Mouse (Mus musculus) thymus, adult 2 months (tissue): Measurements from ENCODE around the gene Igfbp7.

Experiments used
- CTCF ChIP-seq: fragments of 200-500 bp; IDR thresholded peaks from 2 replicates; pipeline ENCODE4 v1.5.1; 2012; ENCODE audit warnings: mild to moderate bottlenecking, control low read depth, low read length, moderate library complexity, borderline replicate concordance; ENCODE audit not compliant: control insufficient read depth, poor library complexity, insufficient read depth; ENCODE audit errors: extremely low read depth
- POLR2A ChIP-seq: fragments of 200-500 bp; IDR thresholded peaks from 2 replicates; pipeline ENCODE4 v1.6.1; 2012; ENCODE audit warnings: mild to moderate bottlenecking, low read length, control low read depth, moderate library complexity; ENCODE audit not compliant: control insufficient read depth, poor library complexity, insufficient read depth; ENCODE audit errors: extremely low read depth

GRCm38 (mm10) chr5:77400823-77401222 is 7.0 kb downstream of the Igfbp7 start:
- TF ChIP-seq CTCF (no peak), POLR2A (no peak)
